Mouse (Mus musculus) urinary bladder, postnatal 14 days (tissue): Measurements from ENCODE around the gene Arl3.

ENCODE experiments used
- DNase-seq: peaks from one replicate; pipeline ENCODE4 v3.0.0; 2021; ENCODE audit warnings: low spot score

The Arl3 gene

DNA sequence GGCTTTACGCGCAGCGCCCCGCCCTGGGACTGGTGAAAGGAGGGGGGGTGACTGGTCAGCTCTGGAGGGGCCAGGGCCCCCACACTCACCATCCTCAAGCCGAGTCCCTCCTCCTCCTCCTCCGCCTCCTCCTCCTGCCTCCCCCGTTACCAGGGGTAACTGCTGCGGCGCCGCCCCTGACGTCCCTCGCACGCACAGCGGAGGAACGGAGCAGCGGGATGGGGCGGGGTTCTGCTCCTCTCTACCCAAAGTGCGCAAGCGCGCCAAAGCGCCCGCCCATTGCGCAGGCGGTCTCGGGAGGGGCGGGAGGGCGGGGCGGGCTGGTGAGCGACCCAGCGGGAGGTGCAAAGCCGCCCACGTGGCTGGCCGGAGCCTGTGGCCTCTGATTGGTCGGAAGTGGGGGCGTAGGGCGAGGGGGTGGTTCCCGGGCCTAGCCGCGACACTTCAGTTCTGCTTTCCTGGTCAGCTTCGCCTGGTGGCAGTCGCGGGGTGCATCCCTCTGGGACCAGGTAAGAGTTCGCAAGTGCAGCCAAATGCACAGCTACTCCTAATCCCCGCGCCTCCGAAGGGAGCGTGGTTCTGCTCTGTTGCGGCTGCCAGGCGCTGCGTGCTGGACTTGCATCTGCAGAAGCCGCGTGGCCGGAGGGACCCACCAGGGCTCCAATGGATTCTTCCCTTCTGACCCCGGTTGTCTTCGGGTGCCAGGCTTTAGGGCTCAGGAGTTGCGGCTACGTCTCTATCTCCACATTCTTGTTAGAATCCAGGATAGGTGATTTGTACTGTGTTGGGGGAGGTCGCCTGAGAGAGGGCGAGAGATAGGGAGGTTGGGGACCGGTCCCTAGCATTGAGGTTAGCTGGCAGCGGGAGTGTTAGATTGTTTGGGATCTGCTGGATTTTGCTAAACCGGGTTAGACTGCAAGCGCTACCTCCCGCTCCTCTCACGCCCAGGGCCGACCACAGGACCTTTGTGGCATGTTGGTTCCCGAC is at the start of gene Arl3, which contains the start of gene Sfxn2:
Gene Arl3 (minus strand): TSS at position 248 of the 987 bp plus-strand sequence.
Gene Sfxn2 (plus strand): TSS at position 415 of the 987 bp plus-strand sequence.
- peak; percentile 96 for DNase-seq

GRCm38 (mm10) chr19:46622659-46623193 is 49.7 kb upstream of the Arl3 start:
- no peak for DNase-seq

DNA sequence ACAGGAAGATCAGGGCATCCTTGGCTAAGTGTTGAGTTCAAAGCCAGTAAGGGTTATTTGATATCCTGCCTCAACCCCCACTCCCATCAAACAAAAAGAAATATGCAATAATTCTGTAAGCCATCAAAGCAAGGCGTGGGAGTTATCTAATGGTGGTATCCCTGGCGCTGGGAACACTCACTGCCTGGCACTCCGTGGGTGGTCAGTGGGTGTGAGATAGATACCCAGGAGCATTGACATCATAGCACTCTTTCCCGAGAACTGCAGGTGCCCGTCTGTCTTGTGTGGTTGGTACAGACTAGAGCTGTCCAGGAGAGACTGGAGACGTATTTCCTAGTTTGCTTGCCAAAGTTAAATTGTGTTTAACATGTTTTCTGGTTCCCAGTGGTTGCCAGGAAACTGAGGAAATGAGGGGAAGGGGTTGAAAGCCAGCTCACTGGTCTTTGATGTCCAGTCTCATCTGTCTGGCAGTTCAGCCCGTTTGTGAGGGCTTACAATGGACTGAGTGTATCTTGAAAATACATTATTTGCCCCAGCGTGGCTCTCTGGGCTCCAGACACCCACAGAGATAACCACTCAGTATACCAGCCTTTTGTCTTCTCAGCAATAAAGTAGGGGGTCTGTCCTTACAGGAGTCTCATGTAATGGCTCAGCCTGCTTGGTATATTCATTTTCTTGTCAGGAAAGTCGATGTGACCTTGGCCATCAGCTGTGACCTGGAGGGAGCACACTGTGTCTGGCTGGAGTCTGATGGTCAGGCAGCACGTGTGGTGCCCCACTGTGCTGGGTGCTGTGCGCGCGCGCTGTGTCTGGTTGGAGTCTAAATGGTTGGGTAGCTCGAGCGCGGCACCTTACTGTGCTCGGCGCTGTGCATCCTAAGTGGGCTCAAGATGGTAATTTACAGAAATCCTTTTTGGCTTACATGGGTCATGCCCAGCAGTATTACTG is 48.5 kb upstream of the Arl3 start:
- DNase-seq, result no peak

GRCm38 (mm10) chr19:46620016-46620808 is 47.2 kb upstream of the Arl3 start:
- DNase-seq, result no peak

DNA sequence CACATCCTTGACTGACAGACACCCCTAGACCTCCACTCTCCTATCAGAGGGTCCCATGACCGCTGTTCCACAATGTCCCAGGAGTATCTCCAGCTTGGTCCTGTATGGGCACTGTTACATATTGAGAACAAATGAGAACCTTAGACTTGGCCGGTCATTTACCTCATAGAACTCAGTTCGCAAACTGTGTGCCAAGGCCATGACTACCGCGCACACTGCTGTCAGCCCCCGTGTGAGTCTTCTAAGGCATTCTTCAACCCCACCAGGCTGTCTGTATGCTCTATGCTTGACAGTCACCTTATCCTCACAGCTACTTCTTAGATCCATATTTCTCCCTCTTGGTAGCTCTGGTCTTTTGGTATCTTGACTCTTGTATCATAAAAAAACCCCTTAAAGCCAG is 46.5 kb upstream of the Arl3 start:
- no peak for DNase-seq

- peak; percentile 53 for DNase-seq
These were observed 46.0 kb upstream of the Arl3 start for GRCm38 (mm10) chr19:46619001-46619400.

- no peak for DNase-seq
These were observed 45.3 kb upstream of the Arl3 start for GRCm38 (mm10) chr19:46618322-46618721.

- no peak for DNase-seq
These were observed 44.4 kb upstream of the Arl3 start for GRCm38 (mm10) chr19:46617361-46617760.

- DNase-seq, result no peak
These were observed 43.4 kb upstream of the Arl3 start for GRCm38 (mm10) chr19:46616378-46616777.

DNA sequence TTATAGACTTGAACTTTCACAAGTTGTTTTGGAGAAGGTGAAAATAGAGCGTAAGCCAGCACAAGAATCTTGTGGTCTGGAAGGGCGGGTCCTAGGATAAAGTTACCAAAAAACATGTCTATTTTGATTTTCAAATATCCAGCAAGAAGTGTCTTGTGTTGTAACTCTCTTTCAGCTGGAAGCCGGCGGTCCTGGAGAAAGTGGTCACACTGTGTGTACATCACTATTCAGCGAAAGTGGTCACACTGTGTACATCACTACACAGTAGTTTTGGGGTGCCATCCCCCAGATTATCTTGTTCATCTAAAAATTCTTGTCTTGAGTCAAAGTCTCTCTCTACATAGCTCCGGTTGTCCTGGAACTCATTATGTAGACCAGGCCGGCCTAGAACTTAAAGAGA is 35.2 kb upstream of the Arl3 start:
- no peak for DNase-seq

DNA sequence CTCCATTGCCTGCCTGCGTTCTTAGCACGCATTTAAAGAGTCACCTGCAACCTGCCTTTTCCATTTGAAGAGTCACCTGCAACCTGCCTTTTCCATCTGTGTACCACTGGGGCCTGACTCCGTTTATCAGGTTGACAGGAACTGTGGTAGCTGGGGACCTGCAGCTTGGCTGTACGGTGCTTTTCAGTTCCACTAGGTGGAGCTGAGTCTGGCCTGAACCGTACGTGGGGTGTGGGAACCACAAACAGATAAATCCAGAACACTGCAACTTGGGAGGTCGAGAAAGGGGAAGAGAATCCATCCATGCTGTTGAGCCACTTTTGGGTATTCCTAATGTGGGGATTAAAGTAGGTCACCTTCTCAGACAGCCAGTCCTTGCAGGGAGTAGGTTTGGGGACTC is 34.4 kb upstream of the Arl3 start:
- DNase-seq, result peak; percentile 27

DNA sequence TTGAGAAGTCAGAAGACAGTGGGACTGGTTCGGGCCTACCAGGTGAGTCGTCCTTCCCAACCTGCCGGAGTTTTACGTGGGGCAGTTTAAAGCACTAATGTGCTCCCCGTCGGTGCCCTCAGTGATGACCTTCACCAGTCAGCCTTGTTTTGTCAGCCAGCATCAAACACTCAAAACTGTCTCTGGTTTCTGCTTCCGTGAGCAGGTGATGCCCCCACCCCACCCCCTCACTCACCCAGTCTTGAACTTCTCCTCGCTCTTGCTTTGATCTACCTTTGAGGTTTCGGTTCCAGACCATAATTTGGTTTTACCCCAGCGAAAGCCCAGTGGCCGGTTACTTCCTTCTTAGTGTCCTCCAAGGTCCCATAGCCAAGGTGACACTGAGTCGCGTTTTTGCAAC is 33.7 kb upstream of the Arl3 start:
- no peak for DNase-seq

DNA sequence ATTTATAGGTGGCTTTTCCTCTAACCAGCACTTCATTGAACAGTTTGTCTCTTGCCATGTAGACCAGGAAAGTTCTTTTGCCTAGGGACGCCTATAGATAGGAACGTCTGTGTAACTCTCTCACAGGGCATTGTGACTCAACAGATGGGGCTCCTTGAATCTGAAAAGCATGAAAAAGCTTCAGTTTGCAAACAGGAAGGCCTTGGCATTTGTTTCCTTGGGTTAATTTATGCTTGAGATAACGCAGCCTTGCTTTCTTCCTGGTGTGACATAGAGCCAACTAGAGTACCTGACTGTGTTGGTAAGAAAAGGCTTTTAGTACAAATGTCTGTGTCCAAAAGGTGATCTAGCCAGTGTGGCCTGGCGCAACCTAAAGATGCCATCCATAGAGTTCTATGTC is 29.4 kb upstream of the Arl3 start:
- no peak for DNase-seq

GRCm38 (mm10) chr19:46601491-46601890 is 28.5 kb upstream of the Arl3 start:
- DNase-seq, result peak; percentile 14

GRCm38 (mm10) chr19:46600371-46600770 is 27.4 kb upstream of the Arl3 start:
- DNase-seq, result peak; percentile 52

DNA sequence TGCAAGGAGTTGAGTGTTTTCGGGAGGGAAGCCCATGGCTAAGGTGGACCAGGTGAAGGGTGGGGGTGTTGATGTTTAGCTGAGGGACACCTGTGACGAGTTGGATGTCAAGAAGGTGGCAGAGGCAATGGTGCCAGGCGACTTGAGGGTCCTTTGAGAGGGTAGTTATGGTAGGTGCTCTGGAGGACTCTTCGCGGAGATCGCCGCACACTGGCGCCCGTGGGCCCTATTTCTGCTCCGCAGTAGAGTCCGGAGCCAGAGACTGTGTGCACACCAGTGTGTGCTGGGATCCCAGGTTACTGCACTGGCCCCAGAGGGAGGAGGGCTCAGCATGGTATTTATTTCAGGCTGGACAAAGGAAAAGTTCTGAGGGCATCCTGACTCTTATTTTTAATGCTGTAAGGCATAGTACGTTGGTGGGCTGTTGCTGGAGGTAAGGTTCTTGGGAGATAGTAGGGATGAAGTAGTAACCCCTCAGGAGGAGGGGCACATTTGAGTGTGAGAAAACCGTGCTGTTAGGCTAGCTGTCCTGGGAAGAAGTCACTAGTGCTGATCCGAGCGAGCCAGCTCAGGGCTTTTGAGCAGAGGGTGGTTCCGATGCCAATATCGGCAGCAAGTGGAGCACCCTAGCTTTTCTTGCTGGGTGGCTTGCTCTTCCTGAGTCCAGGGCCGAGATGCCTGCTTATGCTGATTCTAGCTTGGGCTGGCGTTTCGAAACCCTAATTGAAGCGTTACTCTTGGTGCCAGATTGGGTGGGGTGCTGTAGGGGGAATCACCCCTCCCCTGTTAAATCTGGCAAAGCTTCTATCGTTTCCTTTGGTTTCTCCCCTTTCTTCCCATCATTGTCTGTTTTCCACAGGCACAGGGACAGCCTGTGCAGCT is 26.6 kb upstream of the Arl3 start:
- peak; percentile 27 for DNase-seq

DNA sequence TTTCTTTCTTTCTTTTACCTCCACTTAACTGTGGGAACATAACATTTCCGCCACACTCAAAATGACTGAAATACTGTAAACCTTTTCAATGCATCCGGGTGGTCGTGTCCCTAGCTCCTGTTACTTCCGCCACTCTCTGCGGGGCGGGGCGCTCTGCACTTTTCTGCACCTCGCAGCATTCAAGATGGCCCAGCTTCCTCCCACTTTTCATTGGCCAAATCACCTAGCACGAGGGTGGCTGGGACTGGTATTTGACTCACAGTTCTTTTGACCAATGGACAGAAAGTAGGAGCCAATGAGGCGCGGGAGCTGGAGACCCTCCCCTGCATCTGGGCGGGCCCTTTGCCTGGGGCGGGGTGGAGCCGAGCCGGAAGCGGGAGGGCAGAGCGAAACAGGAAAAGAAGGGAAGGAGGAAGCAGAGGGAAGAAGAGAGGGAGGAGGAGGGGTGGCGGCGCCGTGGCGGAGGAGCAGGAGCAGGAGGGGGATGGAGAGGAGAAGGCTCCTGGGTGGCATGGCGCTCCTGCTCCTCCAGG is 25.8 kb upstream of the Arl3 start, which contains the start of gene Wbp1l:
Gene Wbp1l (plus strand): TSS at position 365 of the 533 bp plus-strand sequence.
- peak; percentile 96 for DNase-seq

DNA sequence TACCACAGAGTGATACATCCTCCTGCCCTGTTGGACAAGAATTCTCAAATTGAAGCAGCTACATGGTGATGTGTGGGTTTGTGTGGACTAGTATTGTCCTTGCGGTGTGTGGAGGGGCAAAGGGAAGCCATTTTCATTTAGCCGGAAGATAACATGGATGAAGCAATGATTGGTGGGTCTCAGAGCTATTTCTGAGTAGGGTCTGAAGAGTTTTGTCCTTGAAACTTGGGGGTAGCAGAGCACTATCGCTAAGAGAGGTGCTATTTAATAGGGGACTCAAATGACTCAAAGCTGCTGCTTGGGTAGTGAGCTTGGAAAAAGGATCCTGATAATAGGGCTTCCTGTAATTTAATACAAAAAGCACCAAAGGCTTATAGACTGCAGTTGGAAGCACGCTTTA is 25.2 kb upstream of the Arl3 start:
- no peak for DNase-seq

DNA sequence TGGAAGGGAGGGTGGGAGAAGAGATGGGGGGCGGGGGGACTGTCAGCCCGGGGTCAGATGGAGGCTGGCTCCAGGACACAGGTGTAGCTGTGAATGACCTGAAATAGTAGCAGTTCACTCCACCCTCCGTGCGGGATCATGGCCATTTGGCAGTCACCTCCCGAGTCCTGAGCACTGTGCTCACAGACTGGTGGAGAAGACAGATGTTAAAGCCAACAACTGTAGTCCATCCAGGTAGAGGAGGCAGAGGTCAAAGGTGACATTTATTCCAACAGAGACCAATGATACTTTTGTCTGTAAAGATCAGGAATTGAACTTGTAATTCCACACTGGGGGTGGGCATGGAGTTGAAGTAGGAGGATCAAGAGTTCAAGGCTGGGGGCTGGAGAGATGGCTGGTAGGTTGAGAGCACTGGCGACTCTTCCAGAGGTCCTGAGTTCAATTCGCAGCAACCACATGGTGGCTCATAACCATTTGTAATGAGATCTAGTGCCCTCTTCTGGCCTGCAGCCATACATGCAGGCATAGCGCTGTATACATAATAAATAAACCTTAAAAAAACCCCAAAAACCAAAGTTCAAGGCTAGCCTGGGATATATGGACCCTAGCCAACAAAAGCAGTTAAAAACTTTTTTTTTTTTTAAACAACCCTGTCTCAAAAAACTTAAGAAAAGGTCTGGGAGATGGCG is 19.9 kb upstream of the Arl3 start:
- no peak for DNase-seq
